Mouse (Mus musculus): Measurements from ENCODE around the gene Zfp825. TPM values are rescaled to one million over a fixed set of nuclear protein-coding genes. Genes with fewer than 3 reads are reported as not detected.

The Zfp825 gene
- total RNA-seq, 2 experiments from 2014 or later = 4.8 to 7.6 TPM

Other genes with a start within 250 kb of the Zfp825 start
- gene Ahrr, start 201.7 kb downstream of the Zfp825 start, total RNA-seq (2021) = 1 to 10 TPM; 1.2 to 1.6 TPM
- 10 to 100 TPM; 45.5 to 49.3 TPM for gene Pdcd6, start 176.4 kb downstream of the Zfp825 start, total RNA-seq (2021)
- 1,000 to 10,000 TPM; 1,503 to 1,550 TPM for gene Sdha, start 143.7 kb downstream of the Zfp825 start, total RNA-seq (2021)
- gene Ccdc127, start 143.7 kb downstream of the Zfp825 start, total RNA-seq (2021) = 10 to 100 TPM; 47.2 to 55.2 TPM
- gene Lrrc14b, start 130.0 kb downstream of the Zfp825 start, total RNA-seq (2021) = 10 to 100 TPM; 77.1 to 81.7 TPM
- gene Zfp72, start 103.2 kb downstream of the Zfp825 start, total RNA-seq (2021) = 1 to 10 TPM; 2.9 to 3.5 TPM
- 100 to 1,000 TPM; 331 to 388 TPM for gene Ftl1-ps1, start 94.3 kb downstream of the Zfp825 start, total RNA-seq (2021)
- 10 to 100 TPM; 44.6 to 52.3 TPM for gene Erap1, start 145.6 kb upstream of the Zfp825 start, total RNA-seq (2021)

All from heart, adult 18-20 months (tissue).